Mouse (Mus musculus) adrenal gland, adult 10 weeks (tissue): ENCODE data around the gene Gm20431. TPM values are rescaled to one million over a fixed set of nuclear protein-coding genes. Genes with fewer than 3 reads are reported as not detected.

ENCODE experiments used
- polyA plus RNA-seq: library from polyadenylated mRNA; stranded (reverse); fragments of 350-450 nt; fragmentation: Illumina TruSeq; extraction: RNeasy Lipid Tissue Mini Kit (QIAGEN cat#74804); gene quantifications from one replicate; pipeline ENCODE4 v1.2.3, GENCODE M21; 2014; ENCODE audit warnings: low read depth, low replicate concordance

The Gm20431 gene
- polyA plus RNA-seq, result not detected

GRCm38 (mm10) chr2:167661270-167662203, at the start of gene Gm20431:
Gm20431 (minus strand) TSS chr2:167661496.

GRCm38 (mm10) chr2:167689501-167690218, 28.4 kb upstream of the Gm20431 start, which contains the start of gene Tmem189:
Tmem189 (minus strand) TSS chr2:167689822.

GRCm38 (mm10) chr2:167688498-167689451, 27.5 kb upstream of the Gm20431 start, which contains the start of gene Cebpb:
Cebpb (plus strand) TSS chr2:167688915.

GRCm38 (mm10) chr2:167631591-167632448, 29.5 kb downstream of the Gm20431 start, which contains the start of gene Ube2v1:
Ube2v1 (minus strand) TSS chr2:167632095.

Other genes starting within 250 kb of the Gm20431 start
- gene Slc9a8, start 239.8 kb downstream of the Gm20431 start, polyA plus RNA-seq, result 19.8 TPM
- gene Rnf114, start 168.9 kb downstream of the Gm20431 start, polyA plus RNA-seq, result 22.4 TPM
- gene Spata2, start 168.6 kb downstream of the Gm20431 start, polyA plus RNA-seq, result 5.5 TPM
- 0.47 TPM for gene Snai1, start 123.3 kb downstream of the Gm20431 start, polyA plus RNA-seq
- gene Ube2v1, start 29.4 kb downstream of the Gm20431 start, polyA plus RNA-seq, result 83.5 TPM
- 96.5 TPM for gene Cebpb, start 27.4 kb upstream of the Gm20431 start, polyA plus RNA-seq
- 6.0 TPM for gene Tmem189, start 28.3 kb upstream of the Gm20431 start, polyA plus RNA-seq